Mouse (Mus musculus) embryonic facial prominence, embryonic 13.5 days (tissue): ENCODE measurements at regions not wholly inside any gene's neighbourhood (a gene's known extent, or its start where the extent isn't known, plus 50 kb on each side); places are given as distances from the start of the nearest gene placed in this dataset.

Experiments used
- ATAC-seq: fragments of 200-750 bp; cut with Nextera tagmentation; 2 replicates; pipeline ENCODE4 v1.8.0; 2017; ENCODE audit warnings: low read depth; ENCODE audit not compliant: insufficient number of reproducible peaks, insufficient read depth, low FRiP score, low TSS enrichment
- H3K27ac ChIP-seq: fragments of 300-500 bp; sonication (generic); 2 replicates; pipeline ENCODE4 v1.5.1; 2015; ENCODE audit warnings: moderate library complexity, mild to moderate bottlenecking, inconsistent platforms
- H3K27me3 ChIP-seq: fragments of 300-500 bp; sonication (generic); 2 replicates; pipeline ENCODE4 v1.6.1; 2015; ENCODE audit warnings: mild to moderate bottlenecking, inconsistent platforms
- H3K36me3 ChIP-seq: fragments of 300-500 bp; sonication (generic); 2 replicates; pipeline ENCODE4 v1.6.1; 2015; ENCODE audit warnings: mild to moderate bottlenecking, inconsistent platforms
- H3K4me1 ChIP-seq: fragments of 300-500 bp; sonication (generic); 2 replicates; pipeline ENCODE4 v1.6.1; 2015; ENCODE audit warnings: inconsistent platforms
- H3K4me2 ChIP-seq: fragments of 300-500 bp; sonication (generic); 2 replicates; pipeline ENCODE4 v1.6.1; 2015; ENCODE audit warnings: moderate library complexity, mild to moderate bottlenecking, inconsistent platforms
- H3K4me3 ChIP-seq: fragments of 300-500 bp; sonication (generic); 2 replicates; pipeline ENCODE4 v1.5.1; 2015; ENCODE audit warnings: mild to moderate bottlenecking, inconsistent platforms
- H3K9ac ChIP-seq: fragments of 300-500 bp; sonication (generic); 2 replicates; pipeline ENCODE4 v1.6.1; 2015; ENCODE audit warnings: mild to moderate bottlenecking, inconsistent platforms
- H3K9me3 ChIP-seq: fragments of 300-500 bp; sonication (generic); 2 replicates; pipeline ENCODE4 v1.6.1; 2016; ENCODE audit warnings: inconsistent platforms
- whole genome bisulfite sequencing: fragments of 180-500 bp; shearing (Covaris S2); methylation state at CpG from one replicate; pipeline ENCODE4 v1.1.7; 2015; ENCODE audit warnings: mixed read lengths; 5-methylcytosine and 5-hydroxymethylcytosine counted together

GRCm38 (mm10) chr11:7852612-7853011 is 638.9 kb upstream of the Igfbp3 start:
- 75% methylated on average over 2 of the region's 2 CpGs for WGBS
- no peak overlapping the region for H3K27ac ChIP-seq
- H3K36me3 ChIP-seq = no peaks in the 10 kb centered on the region
- no peaks in the 10 kb centered on the region for H3K4me1 ChIP-seq
- H3K9ac ChIP-seq = no peak overlapping the region
- no peak overlapping the region for H3K4me3 ChIP-seq
- no peak for ATAC-seq
- H3K4me2 ChIP-seq = no peak overlapping the region
- H3K27me3 ChIP-seq = no peaks in the 10 kb centered on the region
- peaks cover 8% of the 10 kb centered on the region for H3K9me3 ChIP-seq

GRCm38 (mm10) chr11:7838311-7839237 is 624.9 kb upstream of the Igfbp3 start:
- H3K36me3 ChIP-seq = no peaks in the 10 kb centered on the region
- no peak overlapping the region for H3K4me2 ChIP-seq
- ATAC-seq = no peak
- no peaks in the 10 kb centered on the region for H3K4me1 ChIP-seq
- no peak overlapping the region for H3K27ac ChIP-seq
- no peaks in the 10 kb centered on the region for H3K27me3 ChIP-seq
- no peak overlapping the region for H3K9ac ChIP-seq
- WGBS = 37% methylated on average over 8 of the region's 8 CpGs
- H3K9me3 ChIP-seq = no peaks in the 10 kb centered on the region
- H3K4me3 ChIP-seq = no peak overlapping the region

- Histone ChIP-seq H3K9ac (no peak overlapping the region), H3K36me3 (no peaks in the 10 kb centered on the region), H3K9me3 (no peaks in the 10 kb centered on the region), H3K27me3 (no peaks in the 10 kb centered on the region), H3K4me1 (no peaks in the 10 kb centered on the region), H3K27ac (no peak overlapping the region), H3K4me3 (no peak overlapping the region), H3K4me2 (no peak overlapping the region)
- WGBS = 80% methylated on average over 5 of the region's 5 CpGs
- ATAC-seq = no peak
These were observed 623.8 kb upstream of the Igfbp3 start for GRCm38 (mm10) chr11:7837486-7837885.

GRCm38 (mm10) chr11:7834151-7834550 is 620.4 kb upstream of the Igfbp3 start:
- Histone ChIP-seq H3K9me3 (no peaks in the 10 kb centered on the region), H3K27me3 (no peaks in the 10 kb centered on the region), H3K9ac (no peak overlapping the region), H3K4me3 (no peak overlapping the region), H3K27ac (no peak overlapping the region), H3K4me2 (no peak overlapping the region), H3K4me1 (no peaks in the 10 kb centered on the region), H3K36me3 (no peaks in the 10 kb centered on the region)
- no peak for ATAC-seq
- WGBS = 15% methylated on average over 2 of the region's 2 CpGs

GRCm38 (mm10) chr11:7832376-7832775 is 618.7 kb upstream of the Igfbp3 start:
- 57% methylated on average over 8 of the region's 8 CpGs for WGBS
- no peak overlapping the region for H3K4me3 ChIP-seq
- no peak for ATAC-seq
- H3K27ac ChIP-seq = no peak overlapping the region
- no peak overlapping the region for H3K4me2 ChIP-seq
- no peaks in the 10 kb centered on the region for H3K27me3 ChIP-seq
- no peaks in the 10 kb centered on the region for H3K36me3 ChIP-seq
- H3K9me3 ChIP-seq = no peaks in the 10 kb centered on the region
- no peaks in the 10 kb centered on the region for H3K4me1 ChIP-seq
- H3K9ac ChIP-seq = no peak overlapping the region

GRCm38 (mm10) chr11:7829770-7830169 is 616.0 kb upstream of the Igfbp3 start:
- 22% methylated on average over 1 of the region's 1 CpGs for WGBS
- Histone ChIP-seq H3K4me1 (no peaks in the 10 kb centered on the region), H3K4me2 (no peak overlapping the region), H3K9ac (no peak overlapping the region), H3K9me3 (no peaks in the 10 kb centered on the region), H3K27ac (no peak overlapping the region), H3K27me3 (no peaks in the 10 kb centered on the region), H3K4me3 (no peak overlapping the region), H3K36me3 (no peaks in the 10 kb centered on the region)
- ATAC-seq = no peak

- H3K4me2 ChIP-seq = no peak overlapping the region
- H3K9ac ChIP-seq = no peak overlapping the region
- no peak overlapping the region for H3K27ac ChIP-seq
- no peak overlapping the region for H3K4me3 ChIP-seq
- no peaks in the 10 kb centered on the region for H3K9me3 ChIP-seq
- no peaks in the 10 kb centered on the region for H3K36me3 ChIP-seq
- WGBS = 66% methylated on average over 4 of the region's 4 CpGs
- ATAC-seq = no peak
- no peaks in the 10 kb centered on the region for H3K4me1 ChIP-seq
- H3K27me3 ChIP-seq = no peaks in the 10 kb centered on the region
These were observed 614.3 kb upstream of the Igfbp3 start for GRCm38 (mm10) chr11:7828001-7828400.

GRCm38 (mm10) chr11:7827402-7827801 is 613.7 kb upstream of the Igfbp3 start:
- H3K9me3 ChIP-seq = no peaks in the 10 kb centered on the region
- H3K4me2 ChIP-seq = no peak overlapping the region
- no peaks in the 10 kb centered on the region for H3K36me3 ChIP-seq
- no peaks in the 10 kb centered on the region for H3K4me1 ChIP-seq
- H3K27me3 ChIP-seq = no peaks in the 10 kb centered on the region
- no peak overlapping the region for H3K9ac ChIP-seq
- no peak overlapping the region for H3K27ac ChIP-seq
- 75% methylated on average over 1 of the region's 1 CpGs for whole genome bisulfite sequencing
- no peak overlapping the region for H3K4me3 ChIP-seq
- ATAC-seq = no peak

GRCm38 (mm10) chr11:7815750-7816149 is 602.0 kb upstream of the Igfbp3 start:
- Histone ChIP-seq H3K4me3 (no peak overlapping the region), H3K4me2 (no peak overlapping the region), H3K9ac (no peak overlapping the region), H3K27me3 (no peaks in the 10 kb centered on the region), H3K36me3 (no peaks in the 10 kb centered on the region), H3K4me1 (no peaks in the 10 kb centered on the region), H3K9me3 (0 out of 2 replicates have a peak, but pooled peaks cover 2% of the 10 kb centered on the region), H3K27ac (no peak overlapping the region)
- WGBS = 79% methylated on average over 5 of the region's 5 CpGs
- ATAC-seq = no peak

GRCm38 (mm10) chr11:7814556-7814955 is 600.8 kb upstream of the Igfbp3 start:
- no peaks in the 10 kb centered on the region for H3K27me3 ChIP-seq
- ATAC-seq = no peak
- no peaks in the 10 kb centered on the region for H3K36me3 ChIP-seq
- H3K9ac ChIP-seq = no peak overlapping the region
- no peak overlapping the region for H3K4me3 ChIP-seq
- H3K9me3 ChIP-seq = 0 out of 2 replicates have a peak, but pooled peaks cover 2% of the 10 kb centered on the region
- no peak overlapping the region for H3K27ac ChIP-seq
- H3K4me1 ChIP-seq = no peaks in the 10 kb centered on the region
- no peak overlapping the region for H3K4me2 ChIP-seq
- 85% methylated on average over 2 of the region's 2 CpGs for WGBS

GRCm38 (mm10) chr11:7812436-7812835 is 598.7 kb upstream of the Igfbp3 start:
- 71% methylated on average over 2 of the region's 2 CpGs for WGBS
- Histone ChIP-seq H3K4me1 (no peaks in the 10 kb centered on the region), H3K27me3 (no peaks in the 10 kb centered on the region), H3K9ac (no peak overlapping the region), H3K4me3 (no peak overlapping the region), H3K9me3 (0 out of 2 replicates have a peak, but pooled peaks cover 2% of the 10 kb centered on the region), H3K27ac (no peak overlapping the region), H3K4me2 (no peak overlapping the region), H3K36me3 (no peaks in the 10 kb centered on the region)
- no peak for ATAC-seq

- no peak for ATAC-seq
- Histone ChIP-seq H3K36me3 (no peaks in the 10 kb centered on the region), H3K27ac (no peak overlapping the region), H3K27me3 (no peaks in the 10 kb centered on the region), H3K9ac (no peak overlapping the region), H3K4me3 (no peak overlapping the region), H3K9me3 (0 out of 2 replicates have a peak, but pooled peaks cover 2% of the 10 kb centered on the region), H3K4me1 (no peaks in the 10 kb centered on the region), H3K4me2 (no peak overlapping the region)
- 83% methylated on average over 2 of the region's 2 CpGs for WGBS
These were observed 596.0 kb upstream of the Igfbp3 start for GRCm38 (mm10) chr11:7809741-7810140.
